Mouse (Mus musculus): ENCODE measurements around the gene Lrrc8b. TPM values are rescaled to one million over a fixed set of nuclear protein-coding genes. Genes with fewer than 3 reads are reported as not detected.

The Lrrc8b gene
- polyA plus RNA-seq, 1 experiment, result 12.4 TPM

DNA sequence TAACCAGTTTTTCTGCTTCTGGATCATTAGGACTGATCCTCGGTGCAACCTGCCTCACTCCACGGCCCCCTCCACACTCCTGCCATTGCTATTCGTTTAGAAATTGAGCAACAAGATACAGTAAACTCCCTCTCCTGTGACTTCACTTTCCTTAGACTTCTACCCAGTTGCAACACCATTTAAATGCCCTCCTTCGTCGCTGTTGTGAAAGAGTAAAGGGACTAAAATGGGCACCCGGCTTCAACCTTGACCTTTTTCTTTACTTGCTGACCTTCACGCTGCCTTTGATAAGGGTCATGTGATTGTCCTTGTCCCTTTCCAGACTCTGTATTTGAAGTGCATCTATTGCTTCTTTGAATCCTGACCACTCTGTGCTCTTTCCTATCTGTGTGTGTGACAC, 2.8 kb downstream of the Lrrc8b start:
- Histone ChIP-seq H3K4me1 (ENCODE audit: control insufficient read depth, insufficient read depth, low read length) (no peaks in the 10 kb centered on the region), H3K27ac (ENCODE audit: insufficient read depth, low read length) (no peak overlapping the region), H3K4me3 (ENCODE audit: insufficient read depth, low read length) (no peak overlapping the region)
- TF ChIP-seq POLR2A (IDR thresholded peaks at IDR 0.05; ENCODE audit: low read depth, low read length) (no peak), CTCF (IDR thresholded peaks at IDR 0.05; ENCODE audit: borderline replicate concordance, insufficient read depth, low read length) (no peak)

DNA sequence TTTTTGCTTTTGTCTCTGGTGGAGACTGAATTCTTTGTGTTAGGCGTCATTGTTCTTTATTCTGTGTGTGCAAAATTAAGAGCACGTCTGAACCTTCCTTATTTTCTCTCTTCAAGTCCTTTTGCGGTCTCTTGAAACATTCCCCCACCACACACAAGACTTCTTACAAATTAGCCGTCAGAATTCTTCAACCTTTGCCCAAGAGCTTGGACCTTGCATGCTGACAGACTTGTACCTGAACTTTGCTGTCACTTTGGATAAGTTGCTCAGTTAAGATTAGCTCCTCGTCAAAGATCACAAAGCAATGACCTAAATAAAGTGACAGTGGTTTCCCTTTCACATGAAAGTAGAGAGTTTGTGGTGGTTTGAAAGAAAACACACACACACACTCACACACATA, 3.3 kb downstream of the Lrrc8b start:
- TF ChIP-seq POLR2A (IDR thresholded peaks at IDR 0.05; ENCODE audit: low read depth, low read length), result no peak
- TF ChIP-seq CTCF (IDR thresholded peaks at IDR 0.05; ENCODE audit: borderline replicate concordance, insufficient read depth, low read length), result no peak
- no peak overlapping the region for H3K4me3 ChIP-seq (ENCODE audit: insufficient read depth, low read length)

DNA sequence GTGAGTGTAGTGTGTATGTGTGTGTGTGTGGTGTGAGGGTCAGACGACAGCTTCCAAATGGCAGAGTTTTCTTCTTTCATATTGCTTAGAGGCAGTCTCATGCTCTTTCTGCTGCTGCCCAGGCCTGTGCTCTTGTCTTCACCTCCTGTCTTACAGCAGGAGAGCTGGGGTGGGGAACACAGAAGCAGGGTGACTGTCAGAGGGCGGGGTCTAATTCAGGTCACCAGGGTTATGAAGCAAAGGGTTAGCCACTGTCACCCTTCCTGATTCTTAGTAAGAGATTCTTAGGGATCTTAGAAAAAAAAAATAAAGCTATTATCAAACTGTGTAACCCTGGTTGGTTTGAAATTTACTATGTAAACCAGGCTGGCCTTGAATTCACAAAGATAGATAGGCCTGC, 10.0 kb downstream of the Lrrc8b start:
- Histone ChIP-seq H3K27ac (ENCODE audit: insufficient read depth, low read length) (no peak overlapping the region), H3K4me1 (ENCODE audit: control insufficient read depth, insufficient read depth, low read length) (no peaks in the 10 kb centered on the region), H3K4me3 (ENCODE audit: insufficient read depth, low read length) (no peak overlapping the region)
- no peak for TF ChIP-seq CTCF (IDR thresholded peaks at IDR 0.05; ENCODE audit: borderline replicate concordance, insufficient read depth, low read length)
- TF ChIP-seq POLR2A (IDR thresholded peaks at IDR 0.05; ENCODE audit: low read depth, low read length), result no peak

More for the DNA sequence above, 3.3 kb downstream of the Lrrc8b start:
- H3K4me1 ChIP-seq (ENCODE audit: control insufficient read depth, insufficient read depth, low read length), result no peaks in the 10 kb centered on the region
- no peak overlapping the region for H3K27ac ChIP-seq (ENCODE audit: insufficient read depth, low read length)

DNA sequence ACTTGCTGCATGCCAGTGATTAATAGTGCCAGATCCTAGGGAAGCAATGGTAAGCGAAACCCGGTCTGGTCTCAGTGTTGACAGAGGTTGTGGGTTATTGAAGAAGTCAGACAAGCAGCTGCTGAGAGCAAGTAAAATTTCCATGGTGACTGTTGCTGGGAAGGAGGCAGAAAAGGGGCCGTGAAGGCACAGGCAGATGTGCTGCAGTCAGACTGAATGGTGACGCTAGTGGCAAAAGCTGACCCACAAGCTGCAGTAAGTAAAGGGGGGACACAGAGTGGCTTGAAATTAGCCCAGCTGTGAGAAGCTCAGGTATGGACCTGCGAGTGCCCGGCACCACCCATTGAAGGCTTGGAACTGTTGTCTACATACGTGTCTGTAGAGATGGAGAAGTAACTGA, 11.8 kb downstream of the Lrrc8b start:
- Histone ChIP-seq H3K4me3 (ENCODE audit: insufficient read depth, low read length) (no peak overlapping the region), H3K27ac (ENCODE audit: insufficient read depth, low read length) (no peak overlapping the region), H3K4me1 (ENCODE audit: control insufficient read depth, insufficient read depth, low read length) (no peaks in the 10 kb centered on the region)
- TF ChIP-seq POLR2A (IDR thresholded peaks at IDR 0.05; ENCODE audit: low read depth, low read length), result no peak
- TF ChIP-seq CTCF (IDR thresholded peaks at IDR 0.05; ENCODE audit: borderline replicate concordance, insufficient read depth, low read length), result no peak

DNA sequence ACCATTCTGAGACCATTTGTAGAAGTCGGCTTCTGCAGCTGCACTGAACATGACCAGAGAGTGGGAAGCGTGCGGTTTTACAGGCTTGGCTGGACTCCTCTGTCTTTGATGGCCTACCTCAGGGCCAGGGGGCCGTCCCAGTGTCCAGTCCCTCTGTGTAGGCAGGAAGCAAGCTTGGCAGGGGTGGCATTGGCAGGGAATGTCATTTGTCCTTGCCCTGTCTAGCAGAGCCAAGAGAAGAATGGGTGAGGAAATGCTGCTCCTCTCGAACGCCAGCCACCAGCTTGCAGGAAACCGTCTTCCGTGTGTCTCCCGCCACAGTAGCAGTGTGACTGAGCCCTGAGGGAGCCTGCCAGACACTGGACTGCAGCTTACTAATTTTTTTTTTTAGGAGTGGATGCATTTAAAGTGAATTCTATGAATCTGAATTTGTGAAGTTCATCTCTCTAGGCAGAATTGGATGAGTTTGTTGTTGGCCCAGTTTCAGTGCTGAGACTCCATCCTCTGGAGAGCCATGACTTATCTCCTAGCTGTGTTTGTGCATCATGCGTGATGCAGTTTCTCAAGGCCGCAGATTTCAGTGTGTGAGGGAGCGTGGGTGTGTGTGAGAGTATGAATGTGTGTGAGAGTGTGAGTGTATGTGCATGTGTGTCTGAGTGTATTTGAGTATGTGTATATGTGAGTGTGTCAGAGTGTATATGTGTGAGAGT, 12.8 kb downstream of the Lrrc8b start:
- Histone ChIP-seq H3K4me3 (ENCODE audit: insufficient read depth, low read length) (no peak overlapping the region), H3K27ac (ENCODE audit: insufficient read depth, low read length) (no peak overlapping the region), H3K4me1 (ENCODE audit: control insufficient read depth, insufficient read depth, low read length) (no peaks in the 10 kb centered on the region)
- TF ChIP-seq CTCF (IDR thresholded peaks at IDR 0.05; ENCODE audit: borderline replicate concordance, insufficient read depth, low read length) (no peak), POLR2A (IDR thresholded peaks at IDR 0.05; ENCODE audit: low read depth, low read length) (no peak)

DNA sequence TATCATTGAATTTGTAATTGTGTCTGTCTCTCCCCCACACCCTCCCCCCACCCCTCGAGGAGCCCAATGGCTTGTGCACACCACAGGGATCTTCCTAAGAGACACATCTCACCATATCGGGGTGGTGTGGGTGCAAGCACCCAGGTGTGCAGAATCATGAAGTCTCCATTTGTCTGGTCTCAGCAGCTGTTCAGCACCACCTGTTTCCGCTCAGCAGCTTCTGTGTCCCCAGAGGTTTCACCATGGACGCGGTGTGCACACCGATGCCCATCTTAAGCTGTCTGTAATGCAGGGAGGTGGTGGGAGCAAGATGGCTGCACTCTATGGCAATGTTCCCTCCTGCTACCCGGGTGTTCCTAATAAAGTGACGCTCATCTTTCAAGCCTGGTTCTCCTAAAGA, 14.6 kb downstream of the Lrrc8b start:
- Histone ChIP-seq H3K4me3 (ENCODE audit: insufficient read depth, low read length) (no peak overlapping the region), H3K27ac (ENCODE audit: insufficient read depth, low read length) (no peak overlapping the region), H3K4me1 (ENCODE audit: control insufficient read depth, insufficient read depth, low read length) (no peaks in the 10 kb centered on the region)
- no peak for TF ChIP-seq POLR2A (IDR thresholded peaks at IDR 0.05; ENCODE audit: low read depth, low read length)
- TF ChIP-seq CTCF (IDR thresholded peaks at IDR 0.05; ENCODE audit: borderline replicate concordance, insufficient read depth, low read length), result no peak

DNA sequence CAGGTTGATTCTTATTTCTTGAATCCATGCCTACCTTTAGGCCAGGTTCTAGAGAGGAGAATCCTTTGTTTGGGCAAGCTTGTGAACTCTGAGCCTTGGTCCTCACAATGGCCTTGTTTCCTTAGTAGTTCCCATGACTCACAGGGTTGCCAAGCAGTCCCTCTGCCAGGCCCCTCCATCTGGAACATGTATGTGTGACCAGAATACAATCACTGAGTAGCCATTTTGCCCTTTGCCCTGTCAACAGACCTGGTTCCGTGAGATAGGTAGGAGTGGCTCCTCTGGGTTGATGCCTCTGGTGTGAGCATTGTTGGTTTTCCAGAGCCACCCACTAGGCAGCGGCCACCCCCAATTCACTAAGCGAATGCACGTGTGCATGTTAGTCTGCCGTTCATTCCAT, 24.0 kb downstream of the Lrrc8b start:
- TF ChIP-seq POLR2A (IDR thresholded peaks at IDR 0.05; ENCODE audit: low read depth, low read length) (no peak), CTCF (IDR thresholded peaks at IDR 0.05; ENCODE audit: borderline replicate concordance, insufficient read depth, low read length) (no peak)
- Histone ChIP-seq H3K4me3 (ENCODE audit: insufficient read depth, low read length) (no peak overlapping the region), H3K4me1 (ENCODE audit: control insufficient read depth, insufficient read depth, low read length) (no peaks in the 10 kb centered on the region), H3K27ac (ENCODE audit: insufficient read depth, low read length) (no peak overlapping the region)

DNA sequence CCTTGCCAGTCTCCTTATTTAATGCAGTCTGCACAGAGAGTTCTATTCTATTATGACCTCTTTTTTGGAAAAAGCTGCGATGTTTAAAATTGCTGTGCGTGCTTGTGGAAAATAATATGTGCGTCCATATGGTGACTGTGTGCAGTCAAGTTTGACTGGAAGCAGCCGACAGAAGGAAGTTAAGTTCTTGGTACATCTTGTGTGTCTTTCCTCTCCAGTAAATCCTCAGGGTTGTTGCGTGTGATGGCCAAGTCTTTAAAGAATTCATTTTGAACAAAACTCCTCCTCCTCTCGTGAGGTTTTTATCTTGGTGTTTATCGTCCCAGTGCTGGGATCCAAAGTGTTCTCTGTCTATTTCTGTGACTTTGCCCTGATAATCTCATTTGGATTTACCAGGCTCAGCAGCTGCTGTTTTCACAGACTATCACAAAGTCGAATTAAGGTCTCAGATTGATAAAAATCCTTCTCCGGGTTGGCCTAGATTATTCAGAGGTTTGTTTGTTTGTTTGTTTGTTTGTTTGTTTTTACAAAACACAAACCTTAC, 25.5 kb downstream of the Lrrc8b start:
- H3K4me1 ChIP-seq (ENCODE audit: control insufficient read depth, insufficient read depth, low read length), result no peaks in the 10 kb centered on the region
- no peak overlapping the region for H3K27ac ChIP-seq (ENCODE audit: insufficient read depth, low read length)
- no peak overlapping the region for H3K4me3 ChIP-seq (ENCODE audit: insufficient read depth, low read length)
- TF ChIP-seq POLR2A (IDR thresholded peaks at IDR 0.05; ENCODE audit: low read depth, low read length) (no peak), CTCF (IDR thresholded peaks at IDR 0.05; ENCODE audit: borderline replicate concordance, insufficient read depth, low read length) (no peak)

DNA sequence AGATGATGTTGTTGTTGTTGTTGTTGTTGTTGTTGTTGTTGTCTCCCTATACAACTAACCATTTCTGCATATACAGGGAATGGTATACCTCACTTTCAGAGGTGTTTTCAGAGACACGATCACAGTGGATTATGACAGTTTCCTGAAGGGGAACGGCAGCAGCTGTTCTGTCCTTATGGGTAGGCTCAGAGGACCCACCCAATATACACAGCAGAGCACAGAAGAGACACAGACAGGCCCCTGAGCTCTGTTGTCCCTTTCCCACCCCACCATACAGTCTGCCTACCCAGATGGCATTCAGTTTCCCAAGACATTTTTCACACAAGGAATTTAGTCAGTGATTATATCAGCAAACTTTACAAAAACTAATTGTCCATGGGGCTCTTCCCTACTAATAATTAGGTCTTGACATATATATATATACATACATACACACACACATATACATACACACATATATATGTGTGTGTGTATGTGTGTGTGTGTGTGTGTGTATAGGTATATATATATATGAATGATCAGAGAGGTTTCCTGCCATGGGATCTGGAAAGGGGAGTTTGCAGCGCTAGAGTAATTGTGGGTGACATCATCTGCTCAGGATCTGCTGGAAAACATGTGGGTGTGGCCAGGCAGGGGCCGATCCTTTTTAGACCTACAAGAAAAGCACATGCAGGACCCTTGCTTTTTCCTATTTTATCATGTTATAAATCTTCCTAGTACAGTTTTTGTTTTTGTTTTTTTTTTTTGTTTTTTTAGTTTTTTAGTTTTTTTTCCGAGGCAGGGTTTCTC, 26.8 kb downstream of the Lrrc8b start:
- H3K27ac ChIP-seq (ENCODE audit: insufficient read depth, low read length), result no peak overlapping the region
- no peak for TF ChIP-seq POLR2A (IDR thresholded peaks at IDR 0.05; ENCODE audit: low read depth, low read length)
- H3K4me1 ChIP-seq (ENCODE audit: control insufficient read depth, insufficient read depth, low read length), result no peaks in the 10 kb centered on the region
- H3K4me3 ChIP-seq (ENCODE audit: insufficient read depth, low read length), result no peak overlapping the region

Data from embryonic fibroblast, embryonic 13.5 days (primary cell).